10 mouse cellular contexts compared by ENCODE assay signal in the genomic region with DNA sequence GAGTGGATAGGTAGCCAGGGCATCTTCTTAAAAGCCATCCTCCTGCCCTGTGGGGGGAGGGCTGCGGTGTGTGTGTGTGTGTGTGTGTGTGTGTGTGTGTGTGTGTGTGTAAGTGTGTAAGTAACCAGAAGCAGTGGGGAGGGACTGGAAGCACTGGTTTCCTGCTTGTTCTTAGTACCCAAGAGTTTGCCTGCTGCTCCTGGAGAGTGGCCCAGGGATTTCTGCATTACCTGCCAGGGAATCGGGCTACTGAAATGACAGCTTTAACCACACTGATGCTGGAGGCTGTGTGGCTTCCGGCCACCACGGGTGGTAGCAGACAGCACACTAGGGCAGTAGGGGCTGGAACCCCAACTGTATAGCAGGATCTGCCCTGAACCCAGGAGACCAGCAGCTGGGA. TPM values are rescaled to one million over a fixed set of nuclear protein-coding genes. Genes with fewer than 3 reads are reported as not detected.
DNase-seq lines count a peak whose midpoint lies in the region; ATAC-seq and TF ChIP-seq lines count a peak whose summit lies in the region.
"Had no signal": no experiment of that assay in that cellular context is flagged by ENCODE, and none has a peak within 500 bp of the region (broad histone marks: within the 10 kb centered on the region; RNA-seq: fewer than 3 reads in every experiment).

No protein-coding gene starts in this region.

- 0 out of 2 replicates have a peak overlapping the region, but pooled peaks have one; percentile 88 for H3K4me2 ChIP-seq in hindbrain, postnatal 0 days (ENCODE audit: low read depth, low read length)
- no peak overlapping the region for H3K4me2 ChIP-seq in hindbrain, embryonic 16.5 days (ENCODE audit: low read length)
- no peak overlapping the region for H3K4me2 ChIP-seq in midbrain, embryonic 11.5 days

- no peaks in the 10 kb centered on the region for H3K36me3 ChIP-seq in hindbrain, postnatal 0 days (ENCODE audit: insufficient read depth, low read length)
- H3K36me3 ChIP-seq in hindbrain, embryonic 16.5 days (ENCODE audit: control insufficient read depth, insufficient read depth, low read length), result no peaks in the 10 kb centered on the region
- H3K36me3 ChIP-seq in midbrain, embryonic 11.5 days (ENCODE audit: control insufficient read depth, insufficient read depth, low read length), result no peaks in the 10 kb centered on the region

- peaks cover 7% of the 10 kb centered on the region; the same call in 1 of the 2 replicates for H3K4me1 ChIP-seq in hindbrain, postnatal 0 days (ENCODE audit: insufficient read depth, low read length)
- H3K4me1 ChIP-seq in hindbrain, embryonic 16.5 days (ENCODE audit: control insufficient read depth, insufficient read depth, low read depth, low read length), result peaks cover 6% of the 10 kb centered on the region
- peaks cover 6% of the 10 kb centered on the region for H3K4me1 ChIP-seq in midbrain, embryonic 11.5 days (ENCODE audit: control insufficient read depth, insufficient read depth, low read length)

- no peak overlapping the region for H3K9ac ChIP-seq in hindbrain, postnatal 0 days (replicated peaks; ENCODE audit: low read length)
- H3K9ac ChIP-seq in hindbrain, embryonic 16.5 days (ENCODE audit: low read depth, low read length), result no peak overlapping the region
- no peak overlapping the region for H3K9ac ChIP-seq in midbrain, embryonic 11.5 days (ENCODE audit: low read length)

- H3K9me3 ChIP-seq in hindbrain, postnatal 0 days (ENCODE audit: low read length), result no peaks in the 10 kb centered on the region
- no peaks in the 10 kb centered on the region for H3K9me3 ChIP-seq in hindbrain, embryonic 16.5 days (ENCODE audit: control insufficient read depth, low read length)
- H3K9me3 ChIP-seq in midbrain, embryonic 11.5 days (ENCODE audit: control insufficient read depth, low read length), result no peaks in the 10 kb centered on the region

- TF ChIP-seq CTCF in hindbrain, postnatal 0 days (IDR thresholded peaks at IDR 0.05; ENCODE audit: low read depth), result no peak

- no peak overlapping the region for H3K4me3 ChIP-seq in hindbrain, postnatal 0 days (ENCODE audit: low read length)
- H3K4me3 ChIP-seq in hindbrain, embryonic 16.5 days (ENCODE audit: low read length), result no peak overlapping the region
- no peak overlapping the region for H3K4me3 ChIP-seq in midbrain, embryonic 11.5 days (ENCODE audit: low read depth, low read length)

- DNase-seq in cerebellum, adult 9-10 months, result peak; percentile 39
- DNase-seq in cerebellum, adult 11 months, result no peak
- no peak for DNase-seq in hindbrain, postnatal 0 days (ENCODE audit: low spot score)
- peak; percentile 37 to 42 for DNase-seq in cerebellum, postnatal 14 days
- peak; percentile 60 for DNase-seq in midbrain, embryonic 11.5 days (ENCODE audit: low spot score, missing footprints)
- no peak for DNase-seq in c-Kit-positive CD71-positive TER-119-positive erythroid progenitor cells, embryonic 14.5 days (ENCODE audit: low spot score)
- no peak for DNase-seq in thymus, postnatal 10 days (ENCODE audit: low spot score in 2 of 2)
- DNase-seq: adrenal gland, postnatal 25 days; kidney, adult 11 months had no signal

- no peak overlapping the region for H3K27ac ChIP-seq in hindbrain, postnatal 0 days
- no peak overlapping the region for H3K27ac ChIP-seq in hindbrain, embryonic 16.5 days (ENCODE audit: low read depth, low read length)
- H3K27ac ChIP-seq in midbrain, embryonic 11.5 days (ENCODE audit: low read depth, low read length), result no peak overlapping the region

- no peaks in the 10 kb centered on the region for H3K27me3 ChIP-seq in hindbrain, postnatal 0 days (ENCODE audit: insufficient read depth, low read length)
- no peaks in the 10 kb centered on the region for H3K27me3 ChIP-seq in hindbrain, embryonic 16.5 days (replicated peaks; ENCODE audit: control insufficient read depth, insufficient read depth, low read length)
- no peaks in the 10 kb centered on the region for H3K27me3 ChIP-seq in midbrain, embryonic 11.5 days (ENCODE audit: control insufficient read depth, insufficient read depth, low read length)

- WGBS in hindbrain, postnatal 0 days, result 68% methylated on average over 4 of the region's 4 CpGs
- 83% methylated on average over 4 of the region's 4 CpGs for WGBS in hindbrain, embryonic 16.5 days
- WGBS in midbrain, embryonic 11.5 days, result 91% methylated on average over 4 of the region's 4 CpGs

- no peak for ATAC-seq in hindbrain, postnatal 0 days
- no peak for ATAC-seq in hindbrain, embryonic 16.5 days
- ATAC-seq in midbrain, embryonic 11.5 days (ENCODE audit: low FRiP score), result no peak

RNA-seq across cellular contexts. Expression of a gene that starts 1.5 kb away (rescaled TPM):
- total RNA-seq in hindbrain, postnatal 0 days (2014; rRNA removed), result 21.0 and 27.6 TPM in 2 replicates
- 17.3 and 18.5 TPM in 2 replicates for polyA plus RNA-seq in hindbrain, postnatal 0 days (2015; fragmentation: Nextera tagmentation; extraction: Ambion mirVana)
- polyA plus RNA-seq in hindbrain, embryonic 16.5 days (2015; fragmentation: Nextera tagmentation; extraction: Ambion mirVana), result 23.4 and 23.7 TPM in 2 replicates
- polyA plus RNA-seq in midbrain, embryonic 11.5 days (2014; fragmentation: Nextera tagmentation; extraction: Ambion mirVana), result 13.9 and 14.1 TPM in 2 replicates

RNA-seq across cellular contexts. Expression of a gene that starts 17.6 kb away (rescaled TPM):
- 4.2 and 6.5 TPM in 2 replicates for total RNA-seq in hindbrain, postnatal 0 days (2014; rRNA removed)
- polyA plus RNA-seq in hindbrain, postnatal 0 days (2015; fragmentation: Nextera tagmentation; extraction: Ambion mirVana), result 0.91 and 1.1 TPM in 2 replicates
- polyA plus RNA-seq in hindbrain, embryonic 16.5 days (2015; fragmentation: Nextera tagmentation; extraction: Ambion mirVana), result 0.93 and 1.4 TPM in 2 replicates
- polyA plus RNA-seq in midbrain, embryonic 11.5 days (2014; fragmentation: Nextera tagmentation; extraction: Ambion mirVana), result 0.59 and 0.81 TPM in 2 replicates

RNA-seq across cellular contexts. Expression of a gene that starts 34.2 kb away (rescaled TPM):
- 3.2 and 4.2 TPM in 2 replicates for total RNA-seq in hindbrain, postnatal 0 days (2014; rRNA removed)
- 1.4 and 1.6 TPM in 2 replicates for polyA plus RNA-seq in hindbrain, postnatal 0 days (2015; fragmentation: Nextera tagmentation; extraction: Ambion mirVana)
- 1.4 and 2.1 TPM in 2 replicates for polyA plus RNA-seq in hindbrain, embryonic 16.5 days (2015; fragmentation: Nextera tagmentation; extraction: Ambion mirVana)
- polyA plus RNA-seq in midbrain, embryonic 11.5 days (2014; fragmentation: Nextera tagmentation; extraction: Ambion mirVana), result 0.58 and 0.77 TPM in 2 replicates

RNA-seq across cellular contexts. Expression of a gene that starts 35.6 kb away (rescaled TPM):
- total RNA-seq in hindbrain, postnatal 0 days (2014; rRNA removed), result 129 and 148 TPM in 2 replicates
- polyA plus RNA-seq in hindbrain, postnatal 0 days (2015; fragmentation: Nextera tagmentation; extraction: Ambion mirVana), result 213 and 220 TPM in 2 replicates
- polyA plus RNA-seq in hindbrain, embryonic 16.5 days (2015; fragmentation: Nextera tagmentation; extraction: Ambion mirVana), result 147 and 159 TPM in 2 replicates
- polyA plus RNA-seq in midbrain, embryonic 11.5 days (2014; fragmentation: Nextera tagmentation; extraction: Ambion mirVana), result 107 and 114 TPM in 2 replicates

RNA-seq across cellular contexts. Expression of a gene that starts 44.0 kb away (rescaled TPM):
- total RNA-seq in hindbrain, postnatal 0 days (2014; rRNA removed), result 18.4 and 28.6 TPM in 2 replicates
- 26.7 and 29.2 TPM in 2 replicates for polyA plus RNA-seq in hindbrain, postnatal 0 days (2015; fragmentation: Nextera tagmentation; extraction: Ambion mirVana)
- 16.6 TPM in 2 replicates for polyA plus RNA-seq in hindbrain, embryonic 16.5 days (2015; fragmentation: Nextera tagmentation; extraction: Ambion mirVana)
- 3.7 and 4.1 TPM in 2 replicates for polyA plus RNA-seq in midbrain, embryonic 11.5 days (2014; fragmentation: Nextera tagmentation; extraction: Ambion mirVana)

Comparison
In these comparisons a context has a peak if more than half of its experiments do, and no peak if none do; other contexts are left out.
1. DNase-seq: peak in cerebellum, adult 9-10 months (single experiment), cerebellum, postnatal 14 days (2 of 2) and midbrain, embryonic 11.5 days (single experiment); none in cerebellum, adult 11 months (single experiment), hindbrain, postnatal 0 days (single experiment), c-Kit-positive CD71-positive TER-119-positive erythroid progenitor cells, embryonic 14.5 days (single experiment) and thymus, postnatal 10 days (0 of 2).